Mouse (Mus musculus) brain, embryonic 14.5 days (tissue): ENCODE measurements around the gene B3gntl1. TPM values are rescaled to one million over a fixed set of nuclear protein-coding genes. Genes with fewer than 3 reads are reported as not detected.
"Not testable (repeated sequence)": the region's sequence is repeated elsewhere in the genome, so short reads cannot be mapped to it uniquely, and the experiment has no call there.

Experiments
- DNase-seq: peaks from one replicate; pipeline ENCODE4 v3.0.0-alpha.2; 2011; ENCODE audit warnings: low read depth
- CTCF ChIP-seq: fragments of 200-500 bp; IDR thresholded peaks from 2 replicates; pipeline ENCODE4 v1.5.1; 2012; ENCODE audit warnings: inconsistent platforms, mild to moderate bottlenecking, moderate library complexity, borderline replicate concordance; ENCODE audit not compliant: insufficient read depth, insufficient read length; ENCODE audit errors: extremely low read depth
- POLR2A ChIP-seq: fragments of 200-500 bp; IDR thresholded peaks from 2 replicates; pipeline ENCODE4 v1.6.1; 2012; ENCODE audit warnings: mild to moderate bottlenecking, inconsistent platforms, borderline replicate concordance; ENCODE audit not compliant: poor library complexity, insufficient read depth, insufficient read length, severe bottlenecking; ENCODE audit errors: extremely low read depth
- polyA plus RNA-seq: library from polyadenylated mRNA; depleted of rRNA; stranded (reverse); fragments of >200 nt; gene quantifications from 2 replicates; pipeline ENCODE4 v1.2.3, GENCODE M21; 2012

B3gntl1 gene
- polyA plus RNA-seq, 1 experiment, result 8.5 TPM

DNA sequence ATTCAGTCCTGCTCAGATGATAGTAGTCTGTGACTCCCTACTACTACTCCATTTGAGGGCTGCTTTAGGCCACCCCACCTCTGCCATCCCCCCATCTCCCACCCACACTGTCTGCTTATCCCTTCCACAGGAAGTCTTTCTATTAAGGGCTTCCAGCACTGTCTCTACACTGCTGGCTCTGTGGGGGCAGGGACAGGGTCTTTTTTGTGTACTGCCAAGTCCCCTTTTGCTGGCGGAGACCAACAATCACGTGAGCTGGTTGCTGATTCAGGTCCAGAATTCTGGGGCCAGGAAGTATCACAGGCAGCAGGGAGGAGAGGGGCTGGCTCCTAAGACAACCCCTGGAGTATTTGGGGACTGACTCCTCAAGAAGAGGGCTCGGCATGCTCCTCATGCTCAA is 10.3 kb upstream of the B3gntl1 start:
- TF ChIP-seq CTCF (no peak), POLR2A (no peak)
- DNase-seq, result peak; percentile 73

DNA sequence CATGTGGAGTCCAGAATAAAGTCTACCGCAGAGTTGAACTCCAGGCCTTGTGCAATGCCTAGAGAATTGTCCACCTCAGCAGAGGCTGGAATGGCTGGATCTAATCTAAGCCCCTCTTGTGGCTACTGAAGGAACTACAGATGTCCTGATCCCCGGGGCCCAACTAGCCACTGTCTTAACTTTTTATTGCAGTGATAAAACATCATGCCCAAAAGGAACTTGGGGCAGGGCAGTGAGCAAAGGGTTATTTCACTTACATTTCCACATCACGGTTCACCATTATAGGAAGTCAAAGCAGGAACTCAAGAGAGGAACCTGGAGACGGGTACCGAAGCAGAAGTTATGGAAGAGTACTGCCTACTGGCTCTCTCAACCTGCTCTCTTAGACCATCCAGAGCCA is 7.8 kb upstream of the B3gntl1 start:
- TF ChIP-seq POLR2A (no peak), CTCF (peak; percentile 35; the same call in 1 of the 2 replicates)
- DNase-seq, result no peak

DNA sequence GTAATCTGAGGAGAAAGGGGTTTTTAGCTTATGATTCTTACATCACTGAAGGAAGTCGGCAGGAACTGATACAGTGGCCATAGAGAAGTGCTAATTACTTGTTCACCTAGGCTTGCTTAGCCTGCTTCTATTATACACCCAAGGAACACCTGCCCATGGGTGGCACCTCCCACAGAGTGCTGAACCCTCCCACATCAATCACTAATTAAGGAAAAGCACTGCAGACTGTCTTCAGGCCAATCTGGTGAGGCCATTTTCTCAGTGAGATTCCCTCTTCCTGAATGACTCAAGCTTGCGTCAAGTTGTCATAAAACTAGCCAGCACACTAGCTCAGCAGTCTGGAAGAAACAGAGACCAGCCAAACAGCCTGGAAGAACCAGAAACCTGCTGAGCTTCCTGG is 6.6 kb upstream of the B3gntl1 start:
- TF ChIP-seq CTCF, result no peak
- no peak for TF ChIP-seq POLR2A
- no peak for DNase-seq

DNA sequence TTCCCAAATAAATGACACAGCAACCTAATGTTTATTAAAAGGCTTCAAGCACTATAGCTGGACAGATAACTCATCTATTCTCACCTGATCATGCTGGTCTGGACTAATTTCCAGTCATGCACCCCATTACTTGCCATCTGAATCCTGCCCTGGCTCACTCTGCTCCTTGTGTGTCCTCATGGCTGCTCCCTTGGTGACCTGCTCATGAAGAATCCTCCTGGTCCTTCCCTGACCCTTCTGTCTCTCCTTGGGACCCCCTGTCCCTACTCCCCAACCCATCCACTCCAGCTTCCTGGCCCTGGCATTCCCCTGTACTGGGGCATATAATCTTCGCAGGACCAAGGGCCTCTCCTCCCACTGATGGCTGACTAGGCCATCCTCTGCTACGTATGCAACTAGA is 3.9 kb upstream of the B3gntl1 start:
- TF ChIP-seq POLR2A (no peak), CTCF (no peak)
- DNase-seq, result no peak

DNA sequence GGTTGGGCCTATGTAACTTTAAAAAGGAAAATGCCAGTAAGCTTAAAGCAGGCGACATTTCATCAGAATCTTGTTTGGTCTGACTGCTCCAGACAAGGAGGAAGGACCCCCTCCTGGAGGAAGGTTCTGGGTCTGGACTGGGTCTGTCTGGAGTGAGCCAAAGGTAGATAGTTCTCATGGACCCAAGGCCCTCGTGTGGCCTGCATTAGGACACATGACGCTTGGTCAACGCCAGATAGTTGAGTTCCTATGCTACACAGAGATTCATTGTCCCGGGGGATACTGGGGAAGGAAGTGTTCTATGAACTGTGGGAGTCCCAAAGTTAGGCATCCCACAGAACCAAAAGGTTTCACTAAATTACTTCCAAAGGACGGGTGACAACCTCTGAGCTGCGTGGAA is 676 bp upstream of the B3gntl1 start:
- no peak for DNase-seq
- TF ChIP-seq POLR2A (no peak), CTCF (no peak)

DNA sequence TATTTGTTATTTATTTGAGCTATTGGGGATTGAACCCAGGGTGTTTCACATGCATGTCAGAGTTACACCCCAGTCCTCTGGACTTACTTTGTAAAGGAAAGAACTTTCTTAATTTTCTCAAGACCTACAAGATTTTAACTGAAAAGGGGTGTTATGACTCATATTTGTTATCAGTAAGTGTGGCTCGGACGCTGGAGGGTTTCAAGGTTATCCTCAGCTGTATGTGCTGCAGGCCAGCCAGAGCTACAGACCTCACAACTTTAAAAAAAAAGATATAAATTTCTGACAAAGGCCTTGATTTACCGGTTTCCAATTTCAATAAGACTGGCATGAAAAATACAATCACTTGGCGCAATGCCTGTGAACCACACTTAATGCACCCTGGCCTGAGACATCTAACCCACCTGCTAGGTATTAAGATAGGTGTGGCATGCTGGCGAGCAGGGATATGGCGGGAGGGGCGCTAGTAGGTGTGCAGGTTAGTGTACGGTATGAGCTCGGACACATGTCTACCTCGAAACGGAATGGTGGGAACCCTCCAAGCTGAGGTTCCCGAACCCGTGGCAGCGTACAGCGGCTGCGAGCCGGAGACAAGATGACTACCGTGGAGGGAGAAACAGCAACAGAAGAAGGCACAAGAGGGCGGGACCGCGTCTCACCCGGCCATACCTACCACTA is 502 bp downstream of the B3gntl1 start:
- TF ChIP-seq POLR2A (no peak), CTCF (no peak)
- DNase-seq, result no peak

DNA sequence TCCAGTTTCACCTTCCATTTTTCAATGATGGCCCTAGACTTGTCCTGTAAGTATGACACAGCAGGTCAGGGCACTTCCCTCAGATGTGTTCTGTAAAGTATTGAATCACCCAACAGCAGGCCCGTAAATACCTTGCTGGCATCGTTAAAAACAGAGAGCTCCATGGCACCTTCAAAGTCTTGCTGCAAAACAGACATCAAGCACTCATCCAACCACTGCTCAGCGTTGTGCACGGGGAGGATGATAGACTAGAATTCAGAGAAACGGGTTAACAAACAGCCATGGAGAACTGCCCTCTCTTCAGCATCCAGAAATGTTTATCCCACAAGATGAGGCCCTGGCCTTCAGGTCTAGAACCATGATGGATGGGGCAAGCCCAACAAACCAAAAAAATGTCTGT is 2.0 kb downstream of the B3gntl1 start:
- TF ChIP-seq CTCF, result no peak
- TF ChIP-seq POLR2A, result no peak
- DNase-seq, result no peak

DNA sequence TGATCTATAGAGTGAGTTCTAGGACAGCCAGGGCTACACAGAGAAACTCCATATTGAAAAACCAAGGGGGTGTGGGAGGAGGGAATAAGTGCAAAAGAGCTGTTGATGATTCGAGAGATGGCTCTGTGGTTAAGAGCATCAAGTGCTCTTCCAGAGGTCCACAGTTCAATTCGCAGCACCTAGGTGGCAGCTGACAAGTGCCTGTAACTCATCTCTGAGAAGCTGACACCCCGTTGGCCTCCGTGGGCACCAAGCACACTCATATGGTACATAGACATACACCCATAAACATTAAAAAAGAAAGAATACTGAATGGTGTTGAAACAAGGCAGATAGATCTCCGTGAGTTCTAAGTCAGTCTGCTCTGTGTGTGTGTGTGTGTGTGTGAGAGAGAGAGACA is 4.2 kb downstream of the B3gntl1 start:
- DNase-seq, result no peak
- no peak for TF ChIP-seq CTCF
- TF ChIP-seq POLR2A, result no peak

DNA sequence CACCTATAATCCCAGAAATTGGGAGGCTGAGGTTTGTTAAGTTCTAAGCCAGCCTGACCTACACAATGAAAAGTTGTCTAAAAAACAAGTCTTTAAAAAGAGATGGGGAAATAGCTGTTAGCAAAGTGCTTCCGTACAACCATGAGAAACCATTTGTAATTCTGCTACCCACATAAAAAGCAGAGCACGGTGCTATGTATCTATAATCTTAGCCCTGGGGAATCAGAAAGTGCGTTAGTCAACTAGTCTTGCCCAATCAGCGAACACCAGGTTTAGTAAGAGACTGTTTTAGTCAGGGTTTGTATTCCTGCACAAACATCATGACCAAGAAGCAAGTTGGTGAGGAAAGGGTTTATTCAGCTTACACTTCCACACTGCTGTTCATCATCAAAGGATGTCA is 5.4 kb downstream of the B3gntl1 start:
- no peak for TF ChIP-seq CTCF
- no peak for DNase-seq

DNA sequence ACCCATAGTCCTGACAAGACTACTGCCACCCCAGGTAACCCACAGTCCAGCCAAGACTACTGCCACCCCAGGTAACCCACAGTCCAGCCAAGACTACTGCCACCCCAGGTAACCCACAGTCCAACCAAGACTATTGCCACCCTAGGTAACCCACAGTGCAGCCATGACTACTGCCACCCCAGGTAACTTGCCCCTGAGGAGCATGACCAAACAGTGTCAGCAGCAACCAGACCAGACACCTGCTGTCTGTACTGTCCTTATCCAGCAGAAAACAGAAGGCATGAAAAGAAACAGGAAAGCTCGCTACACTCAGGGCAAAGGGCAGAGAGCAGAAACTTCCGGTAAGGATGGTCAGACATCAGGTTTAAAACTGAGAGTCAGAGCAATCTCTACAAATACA is 11.8 kb downstream of the B3gntl1 start:
- TF ChIP-seq CTCF, result no peak
- TF ChIP-seq POLR2A, result no peak

DNA sequence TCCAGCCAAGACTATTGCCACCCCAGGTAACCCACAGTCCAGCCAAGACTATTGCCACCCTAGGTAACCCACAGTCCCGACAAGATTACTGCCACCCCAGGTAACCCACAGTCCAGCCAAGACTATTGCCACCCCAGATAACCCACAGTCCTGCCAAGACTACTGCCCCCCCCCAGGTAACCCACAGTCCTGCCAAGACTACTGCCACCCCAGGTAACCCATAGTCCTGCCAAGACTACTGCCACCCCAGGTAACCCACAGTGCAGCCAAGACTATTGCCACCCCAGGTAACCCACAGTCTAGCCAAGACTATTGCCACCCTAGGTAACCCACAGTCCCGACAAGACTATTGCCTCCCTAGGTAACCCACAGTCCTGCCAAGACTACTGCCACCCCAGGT is 12.3 kb downstream of the B3gntl1 start:
- DNase-seq, result not testable (repeated sequence)

More for the DNA sequence above, 11.8 kb downstream of the B3gntl1 start:
- no peak for DNase-seq

DNA sequence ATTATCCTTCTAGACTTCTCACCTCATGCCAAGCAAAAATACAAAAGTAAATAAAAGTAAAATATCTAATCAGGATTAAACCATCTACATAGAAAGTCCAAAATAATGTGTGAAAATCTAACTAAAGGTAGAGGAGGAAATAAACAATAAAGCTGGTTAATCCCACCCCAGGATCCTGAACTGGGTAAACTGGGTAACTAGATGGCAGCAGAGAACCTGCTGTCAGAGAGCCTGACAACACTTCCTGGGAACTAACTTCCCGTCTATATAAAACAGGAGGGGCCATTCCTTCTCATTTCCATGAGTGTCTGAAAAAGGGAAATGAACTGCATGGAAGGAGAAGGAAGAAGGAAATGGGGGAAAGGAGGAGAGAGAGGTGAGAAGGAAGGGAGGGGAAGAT is 14.8 kb downstream of the B3gntl1 start:
- TF ChIP-seq CTCF, result no peak
- no peak for TF ChIP-seq POLR2A
- no peak for DNase-seq

DNA sequence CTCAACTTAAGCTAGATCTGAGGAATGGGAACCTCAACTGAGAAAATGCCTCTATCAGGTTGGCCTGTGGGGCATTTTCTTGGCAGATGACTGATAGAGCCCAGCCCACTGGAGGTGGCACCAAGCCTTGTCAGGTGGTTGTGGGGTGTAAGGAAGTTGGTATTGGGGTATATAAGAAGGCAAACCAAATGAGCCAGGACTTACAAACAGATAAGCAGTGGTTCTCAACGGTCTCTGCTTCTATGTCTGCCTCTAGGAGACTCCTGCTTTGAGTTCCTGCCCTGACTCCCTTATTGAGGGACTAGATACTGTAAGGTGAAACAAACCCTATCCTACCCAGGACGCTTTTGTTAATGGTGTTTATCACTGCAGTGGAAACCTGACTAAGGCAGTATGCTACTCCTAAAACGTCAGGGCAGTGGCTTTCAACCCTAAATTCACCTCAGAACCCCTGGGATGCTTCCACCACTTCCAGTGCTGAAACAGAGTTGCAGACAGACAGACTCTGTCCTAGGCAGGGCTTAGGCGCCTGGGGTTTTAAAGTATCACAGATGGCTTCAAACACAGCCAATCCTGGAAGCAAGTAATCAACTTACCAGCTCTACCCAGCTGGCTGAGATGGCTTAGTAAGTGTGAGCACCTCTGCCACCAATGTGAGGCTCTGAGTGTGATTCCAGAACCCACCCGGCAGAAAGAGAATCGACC is 17.0 kb downstream of the B3gntl1 start:
- TF ChIP-seq CTCF, result no peak
- no peak for TF ChIP-seq POLR2A
- no peak for DNase-seq

DNA sequence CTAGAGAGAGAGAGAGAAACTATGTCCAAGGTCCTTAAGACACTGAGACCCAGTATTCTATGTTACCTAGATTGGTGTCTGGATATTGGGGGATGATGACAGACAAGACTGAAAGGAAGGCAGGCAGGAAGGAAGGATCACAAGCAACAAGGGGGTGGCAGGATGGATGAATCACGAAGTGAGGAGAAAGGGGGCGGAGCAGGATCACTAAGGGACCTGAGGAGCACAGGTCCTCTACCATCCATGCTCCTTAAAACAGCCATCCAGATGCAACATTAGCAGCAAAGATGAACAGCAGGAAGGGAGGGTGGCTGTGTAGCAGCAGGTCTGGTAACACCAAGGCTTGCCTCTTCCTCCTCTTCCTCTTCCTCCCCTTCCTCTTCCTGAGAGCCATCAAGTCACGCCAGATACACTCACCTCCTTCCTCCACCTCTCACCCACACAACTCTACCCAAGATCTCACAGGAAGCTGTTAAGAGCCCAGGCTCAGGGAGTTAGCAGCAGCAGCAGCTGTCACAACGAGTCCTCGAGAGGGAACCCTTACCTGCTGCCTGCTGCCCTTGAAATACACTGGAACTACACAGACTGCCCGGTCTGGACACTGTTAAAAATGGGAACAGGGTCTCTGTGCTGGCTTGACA is 17.7 kb downstream of the B3gntl1 start:
- TF ChIP-seq POLR2A, result no peak
- no peak for TF ChIP-seq CTCF
- no peak for DNase-seq
